Mouse (Mus musculus) G1E-ER4 (cell line): ENCODE results near the gene Sun1. TPM values are rescaled to one million over a fixed set of nuclear protein-coding genes. Genes with fewer than 3 reads are reported as not detected.

Experiments used
- GATA1 ChIP-seq: IDR thresholded peaks from one replicate; pipeline ENCODE4 v1.8.0; 2012; ENCODE audit warnings: low read length, inconsistent platforms
- polyA plus RNA-seq: library from polyadenylated mRNA; stranded (reverse); fragments of >175 nt; gene quantifications from 2 replicates; pipeline ENCODE4 v1.2.3, GENCODE M21; 2012

The Sun1 gene
- polyA plus RNA-seq, 1 experiment = 14.2 TPM

GRCm38 (mm10) chr5:139200770-139201569, 533 bp downstream of the Sun1 start:
- TF ChIP-seq GATA1 = no peak

- no peak for TF ChIP-seq GATA1
Observed at GRCm38 (mm10) chr5:139202127-139202526, 1.7 kb downstream of the Sun1 start.

GRCm38 (mm10) chr5:139203312-139203711, 2.9 kb downstream of the Sun1 start:
- TF ChIP-seq GATA1 = no peak

GRCm38 (mm10) chr5:139206081-139206480, 5.6 kb downstream of the Sun1 start:
- TF ChIP-seq GATA1 = no peak

- no peak for TF ChIP-seq GATA1
Observed at GRCm38 (mm10) chr5:139206525-139206924, 6.1 kb downstream of the Sun1 start.

- no peak for TF ChIP-seq GATA1
Observed at GRCm38 (mm10) chr5:139208183-139208582, 7.7 kb downstream of the Sun1 start.

GRCm38 (mm10) chr5:139208871-139209684, 8.6 kb downstream of the Sun1 start:
- no peak for TF ChIP-seq GATA1

GRCm38 (mm10) chr5:139209685-139210026, 9.2 kb downstream of the Sun1 start:
- TF ChIP-seq GATA1 = no peak

GRCm38 (mm10) chr5:139211737-139212385, 11.4 kb downstream of the Sun1 start:
- no peak for TF ChIP-seq GATA1

GRCm38 (mm10) chr5:139214298-139214697, 13.9 kb downstream of the Sun1 start:
- TF ChIP-seq GATA1 = no peak

GRCm38 (mm10) chr5:139215184-139215583, 14.7 kb downstream of the Sun1 start:
- TF ChIP-seq GATA1 = no peak

GRCm38 (mm10) chr5:139216121-139216520, 15.7 kb downstream of the Sun1 start:
- TF ChIP-seq GATA1 = no peak

- TF ChIP-seq GATA1 = no peak
Observed at GRCm38 (mm10) chr5:139216774-139217173, 16.3 kb downstream of the Sun1 start.

- TF ChIP-seq GATA1 = no peak
Observed at GRCm38 (mm10) chr5:139220006-139220515, 19.6 kb downstream of the Sun1 start.

GRCm38 (mm10) chr5:139220610-139221009, 20.2 kb downstream of the Sun1 start:
- no peak for TF ChIP-seq GATA1

GRCm38 (mm10) chr5:139223331-139223730, 22.9 kb downstream of the Sun1 start:
- no peak for TF ChIP-seq GATA1

- no peak for TF ChIP-seq GATA1
Observed at GRCm38 (mm10) chr5:139227236-139227635, 26.8 kb downstream of the Sun1 start.
